Mouse (Mus musculus): Measurements from ENCODE around the gene Ctrb1. TPM values are rescaled to one million over a fixed set of nuclear protein-coding genes. Genes with fewer than 3 reads are reported as not detected.

Gene Ctrb1
- polyA plus RNA-seq, 1 experiment from 2014 or later = 0.13 TPM

DNA sequence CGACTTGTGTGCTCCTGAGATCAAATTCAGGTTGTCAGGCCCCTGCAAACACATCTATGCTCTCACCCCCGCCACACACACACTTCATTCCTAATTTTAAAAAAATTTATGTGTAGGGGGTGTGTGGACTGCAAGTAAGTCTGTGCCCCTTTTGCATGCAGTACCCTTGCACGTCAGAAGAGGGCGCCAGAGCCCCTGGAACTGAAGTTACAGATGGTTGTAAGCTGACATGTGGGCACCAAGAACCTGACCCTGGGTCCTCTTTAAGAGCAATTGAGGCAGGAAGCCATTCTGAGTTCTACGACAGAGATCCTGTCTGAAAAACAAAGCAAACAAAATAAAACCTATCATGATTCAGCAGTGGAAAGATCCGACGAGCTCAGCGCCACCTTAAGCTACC is 14.6 kb downstream of the Ctrb1 start:
- DNase-seq (peak; percentile 44), ATAC-seq (no peak)
- H3K27ac ChIP-seq (ENCODE audit: low read depth) = no peak overlapping the region
- peaks cover 6% of the 10 kb centered on the region; the same call in 1 of the 2 replicates for H3K27me3 ChIP-seq (ENCODE audit: insufficient read depth, low read length)
- no peak overlapping the region for H3K9ac ChIP-seq (replicated peaks)
- peaks cover 3% of the 10 kb centered on the region; the same call in 1 of the 2 replicates for H3K36me3 ChIP-seq (replicated peaks; ENCODE audit: insufficient read depth, low read length)
- no peak overlapping the region for H3K4me2 ChIP-seq (ENCODE audit: low read depth, low read length)
- H3K4me3 ChIP-seq (ENCODE audit: low read depth, low read length) = no peak overlapping the region
- TF ChIP-seq EP300 (IDR thresholded peaks at IDR 0.05; ENCODE audit: low read depth) (no peak), CTCF (IDR thresholded peaks at IDR 0.05; ENCODE audit: low read depth) (peak; percentile 67)
- H3K9me3 ChIP-seq (ENCODE audit: low read length) = peaks cover 4% of the 10 kb centered on the region; the same call in 1 of the 2 replicates
- no peaks in the 10 kb centered on the region for H3K4me1 ChIP-seq (ENCODE audit: insufficient read depth)
- WGBS (ENCODE audit: insufficient replicate concordance) = 76% methylated on average over 8 of the region's 8 CpGs

DNA sequence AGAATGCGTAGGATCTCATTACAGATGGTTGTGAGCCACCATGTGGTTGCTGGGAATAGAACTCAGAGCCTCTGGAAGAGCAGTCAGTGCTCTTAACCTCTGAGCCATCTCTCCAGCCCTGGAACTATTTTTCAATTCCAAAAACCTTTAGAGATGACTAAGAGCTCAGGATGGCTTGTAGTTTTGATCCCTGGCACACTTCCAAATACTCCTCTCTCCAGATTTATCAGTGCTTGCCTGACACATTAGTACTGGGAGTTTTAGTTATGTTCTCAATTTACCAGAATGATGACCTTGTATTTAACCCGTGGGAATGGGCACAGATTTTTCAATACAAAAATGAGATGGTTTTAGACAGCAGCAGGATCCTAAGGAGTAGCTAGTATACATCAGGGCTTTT is 24.1 kb downstream of the Ctrb1 start:
- no peak overlapping the region for H3K4me3 ChIP-seq (ENCODE audit: low read depth, low read length)
- no peak for DNase-seq
- TF ChIP-seq EP300 (IDR thresholded peaks at IDR 0.05; ENCODE audit: low read depth) (no peak), CTCF (IDR thresholded peaks at IDR 0.05; ENCODE audit: low read depth) (no peak)
- H3K4me1 ChIP-seq (ENCODE audit: insufficient read depth) = no peaks in the 10 kb centered on the region
- H3K36me3 ChIP-seq (replicated peaks; ENCODE audit: insufficient read depth, low read length) = peaks cover 19% of the 10 kb centered on the region
- WGBS (ENCODE audit: insufficient replicate concordance) = 62% methylated on average over 2 of the region's 2 CpGs
- ATAC-seq = no peak
- no peak overlapping the region for H3K9ac ChIP-seq (replicated peaks)
- H3K27me3 ChIP-seq (ENCODE audit: insufficient read depth, low read length) = no peaks in the 10 kb centered on the region
- no peaks in the 10 kb centered on the region for H3K9me3 ChIP-seq (ENCODE audit: low read length)
- H3K4me2 ChIP-seq (ENCODE audit: low read depth, low read length) = no peak overlapping the region
- H3K27ac ChIP-seq (ENCODE audit: low read depth) = no peak overlapping the region

- ATAC-seq (peak; percentile 45; the same call in 1 of the 2 replicates), DNase-seq (peak; percentile 84)
- 83% methylated on average over 3 of the region's 3 CpGs for WGBS (ENCODE audit: insufficient replicate concordance)
- Histone ChIP-seq H3K9ac (replicated peaks) (no peak overlapping the region), H3K4me1 (ENCODE audit: insufficient read depth) (peaks cover 7% of the 10 kb centered on the region; the same call in 1 of the 2 replicates), H3K4me3 (ENCODE audit: low read depth, low read length) (no peak overlapping the region), H3K27me3 (ENCODE audit: insufficient read depth, low read length) (no peaks in the 10 kb centered on the region), H3K27ac (ENCODE audit: low read depth) (no peak overlapping the region), H3K36me3 (replicated peaks; ENCODE audit: insufficient read depth, low read length) (no peaks in the 10 kb centered on the region; the same call in 1 of the 2 replicates), H3K9me3 (ENCODE audit: low read length) (no peaks in the 10 kb centered on the region), H3K4me2 (ENCODE audit: low read depth, low read length) (no peak overlapping the region)
- TF ChIP-seq CTCF (IDR thresholded peaks at IDR 0.05; ENCODE audit: low read depth) (peak; percentile 93), EP300 (IDR thresholded peaks at IDR 0.05; ENCODE audit: low read depth) (no peak)
These were observed 28.3 kb downstream of the Ctrb1 start for GRCm38 (mm10) chr8:111662473-111662872.

DNA sequence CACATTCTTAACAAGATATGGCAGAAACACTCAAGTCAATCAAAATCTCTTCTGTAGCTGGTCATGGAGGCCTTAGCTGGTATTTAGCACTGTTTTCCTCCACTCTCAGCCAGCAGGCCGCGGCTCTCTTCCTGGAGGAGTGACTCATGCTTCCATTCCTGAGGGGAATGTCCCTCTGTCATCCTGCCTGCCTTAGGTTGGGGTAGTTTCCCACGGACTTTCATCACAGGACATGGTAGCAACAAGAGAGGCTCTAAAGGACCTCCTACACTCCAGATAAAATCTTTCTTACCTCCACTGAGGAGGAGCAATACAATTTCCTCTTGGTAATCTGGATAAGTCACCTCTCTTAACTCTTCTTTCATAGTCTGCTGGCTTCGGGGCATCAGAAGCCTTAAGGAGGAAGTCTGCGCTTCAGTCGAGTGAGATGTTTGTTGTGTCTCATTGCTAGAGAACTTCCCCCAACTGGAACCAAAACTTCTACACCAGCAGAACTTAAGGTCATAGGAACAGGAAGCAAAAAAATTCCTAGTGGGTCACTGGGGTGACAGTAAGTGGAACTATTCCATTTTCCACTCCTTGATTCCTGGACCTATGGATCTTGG is 31.9 kb downstream of the Ctrb1 start:
- no peak overlapping the region for H3K9ac ChIP-seq (replicated peaks)

DNA sequence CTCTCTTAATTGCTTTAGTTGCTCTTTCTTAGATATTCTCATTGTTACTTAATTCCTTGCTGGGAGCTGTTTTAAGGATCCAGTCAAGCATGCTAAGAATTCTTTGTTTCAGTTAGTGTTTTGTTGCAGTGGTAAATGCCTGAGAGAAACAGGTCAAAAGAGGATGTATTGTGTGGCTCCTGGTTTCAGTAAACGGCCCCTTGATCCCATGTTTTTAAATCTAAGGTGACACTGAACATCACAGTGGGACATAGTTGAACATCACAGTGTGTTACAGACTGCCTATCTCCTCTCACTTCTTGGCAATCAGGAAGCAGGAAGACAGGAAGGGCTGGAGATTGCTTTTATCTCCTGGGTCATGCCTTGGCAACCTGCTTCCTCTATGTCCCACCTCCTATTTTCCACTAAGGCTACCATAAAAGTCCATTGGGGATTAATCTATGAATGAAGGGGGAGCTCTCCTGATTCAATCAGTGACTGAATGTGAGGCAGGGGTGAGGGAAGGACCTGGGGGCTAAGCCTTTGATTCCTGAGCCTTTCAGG is 33.4 kb downstream of the Ctrb1 start:
- Histone ChIP-seq H3K36me3 (replicated peaks; ENCODE audit: insufficient read depth, low read length) (no peaks in the 10 kb centered on the region), H3K4me2 (ENCODE audit: low read depth, low read length) (no peak overlapping the region), H3K4me3 (ENCODE audit: low read depth, low read length) (no peak overlapping the region), H3K4me1 (ENCODE audit: insufficient read depth) (peaks cover 13% of the 10 kb centered on the region; the same call in 1 of the 2 replicates), H3K27me3 (ENCODE audit: insufficient read depth, low read length) (no peaks in the 10 kb centered on the region), H3K9me3 (ENCODE audit: low read length) (no peaks in the 10 kb centered on the region), H3K27ac (ENCODE audit: low read depth) (no peak overlapping the region), H3K9ac (replicated peaks) (no peak overlapping the region)
- ATAC-seq = no peak
- 32% methylated on average over 1 of the region's 1 CpGs for WGBS (ENCODE audit: insufficient replicate concordance)
- DNase-seq = no peak
- TF ChIP-seq EP300 (IDR thresholded peaks at IDR 0.05; ENCODE audit: low read depth) = no peak
- no peak for TF ChIP-seq CTCF (IDR thresholded peaks at IDR 0.05; ENCODE audit: low read depth)

More for the DNA sequence above, 31.9 kb downstream of the Ctrb1 start:
- Histone ChIP-seq H3K36me3 (replicated peaks; ENCODE audit: insufficient read depth, low read length) (no peaks in the 10 kb centered on the region), H3K4me1 (ENCODE audit: insufficient read depth) (peaks cover 13% of the 10 kb centered on the region; the same call in 1 of the 2 replicates), H3K4me2 (ENCODE audit: low read depth, low read length) (no peak overlapping the region), H3K9me3 (ENCODE audit: low read length) (no peaks in the 10 kb centered on the region), H3K4me3 (ENCODE audit: low read depth, low read length) (no peak overlapping the region), H3K27ac (ENCODE audit: low read depth) (peak overlapping the region; percentile 55; the same call in 1 of the 2 replicates), H3K27me3 (ENCODE audit: insufficient read depth, low read length) (no peaks in the 10 kb centered on the region)
- DNase-seq (no peak), ATAC-seq (peak; percentile 48)
- WGBS (ENCODE audit: insufficient replicate concordance) = 35% methylated on average over 6 of the region's 6 CpGs
- TF ChIP-seq CTCF (IDR thresholded peaks at IDR 0.05; ENCODE audit: low read depth) = no peak
- no peak for TF ChIP-seq EP300 (IDR thresholded peaks at IDR 0.05; ENCODE audit: low read depth)

- H3K27ac ChIP-seq (ENCODE audit: low read depth) = no peak overlapping the region
- ATAC-seq (no peak), DNase-seq (no peak)
- TF ChIP-seq EP300 (IDR thresholded peaks at IDR 0.05; ENCODE audit: low read depth) = no peak
- TF ChIP-seq CTCF (IDR thresholded peaks at IDR 0.05; ENCODE audit: low read depth) = no peak
- H3K27me3 ChIP-seq (ENCODE audit: insufficient read depth, low read length) = no peaks in the 10 kb centered on the region
- H3K4me2 ChIP-seq (ENCODE audit: low read depth, low read length) = no peak overlapping the region
- 76% methylated on average over 2 of the region's 2 CpGs for WGBS (ENCODE audit: insufficient replicate concordance)
- no peaks in the 10 kb centered on the region for H3K9me3 ChIP-seq (ENCODE audit: low read length)
- H3K4me1 ChIP-seq (ENCODE audit: insufficient read depth) = peaks cover 10% of the 10 kb centered on the region; the same call in 1 of the 2 replicates
- H3K9ac ChIP-seq (replicated peaks) = no peak overlapping the region
- no peak overlapping the region for H3K4me3 ChIP-seq (ENCODE audit: low read depth, low read length)
- H3K36me3 ChIP-seq (replicated peaks; ENCODE audit: insufficient read depth, low read length) = no peaks in the 10 kb centered on the region
These were observed 37.3 kb downstream of the Ctrb1 start for GRCm38 (mm10) chr8:111653524-111653923.

Data from liver, postnatal 0 days (tissue).